Mouse (Mus musculus): ENCODE measurements around the gene Rab44.
A peak's percentile ranks its signal among the peaks of the same experiment; 100 is the strongest.
"Not testable (repeated sequence)": the region's sequence is repeated elsewhere in the genome, so short reads cannot be mapped to it uniquely, and the experiment has no call there.

Rab44 gene

DNA sequence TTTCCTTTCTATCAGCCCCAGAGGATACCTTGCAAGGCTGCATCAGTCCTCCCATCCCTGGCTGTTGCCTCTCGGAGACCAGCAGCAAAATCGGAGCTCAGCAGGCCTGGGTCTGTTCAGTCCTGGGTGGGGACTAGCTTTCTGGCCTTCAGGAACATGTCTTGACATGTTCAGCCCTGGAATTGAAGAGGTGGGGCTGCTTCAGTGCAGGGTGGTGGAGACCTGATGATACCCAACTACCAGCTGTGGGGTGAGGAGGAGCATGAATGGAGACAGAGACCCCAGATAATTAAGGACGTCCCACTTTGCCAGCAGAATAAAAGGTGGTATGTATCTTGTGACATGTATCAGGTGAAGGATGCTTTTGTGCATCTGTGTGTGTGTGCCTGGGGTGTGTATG, 23.2 kb upstream of the Rab44 start, which contains the start of gene Cdkn1a:
TSS of gene Cdkn1a (plus strand) at position 201 of the 400 bp plus-strand sequence.
- DNase-seq (ENCODE audit: low spot score in 2 of 2) = peak in 1 of 2 experiments; percentile 1

DNA sequence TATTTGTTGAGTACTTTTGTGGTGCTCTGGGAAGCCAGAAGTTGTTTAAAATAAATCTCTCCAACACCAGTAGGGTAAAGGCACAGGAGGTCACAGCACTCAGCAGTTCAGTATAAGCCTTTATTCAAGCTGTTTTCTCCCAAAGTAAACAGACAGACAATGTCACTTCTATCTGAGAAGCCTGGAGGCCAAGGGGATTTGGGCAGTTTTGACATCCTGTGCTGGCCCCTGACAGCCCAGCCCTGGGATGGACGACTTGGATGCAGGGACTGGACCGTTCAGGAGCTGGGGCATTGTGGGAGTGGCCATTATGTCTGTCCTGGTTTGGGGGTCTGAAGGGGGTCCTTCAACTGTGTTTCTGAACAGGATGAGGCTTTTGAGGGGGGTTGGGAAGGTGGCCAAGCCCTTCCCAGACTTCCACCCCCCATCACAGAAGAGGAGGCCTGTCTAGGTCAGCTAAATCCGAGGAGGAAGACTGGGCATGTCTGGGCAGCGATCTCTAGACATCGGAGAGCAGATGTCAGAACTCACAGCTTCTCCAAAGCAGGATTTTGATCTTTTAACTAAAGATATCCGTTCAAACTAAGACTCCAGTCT, 22.5 kb upstream of the Rab44 start:
- DNase-seq (ENCODE audit: low spot score in 2 of 2) = peak in 1 of 2 experiments; percentile 3

DNA sequence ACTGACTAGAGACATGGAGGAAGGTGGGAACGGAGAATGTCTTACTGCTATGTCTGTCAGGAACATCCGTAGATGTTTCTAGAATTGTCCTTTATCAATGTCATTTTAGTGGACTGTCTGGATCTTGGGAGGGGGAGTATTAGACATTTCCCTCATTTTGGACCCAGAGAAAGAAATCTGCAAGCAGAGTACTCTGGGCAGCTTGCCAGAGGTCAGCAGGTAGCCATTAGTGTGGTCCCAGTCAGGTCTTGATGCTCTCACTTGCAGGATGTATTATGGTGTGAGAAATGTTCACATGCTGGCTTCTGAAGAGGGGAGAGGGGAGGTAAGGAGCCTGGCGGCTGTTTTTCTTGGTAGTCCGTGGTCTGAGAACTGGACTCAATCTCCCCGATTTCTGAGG, 21.4 kb upstream of the Rab44 start:
- no peak for DNase-seq (ENCODE audit: low spot score in 2 of 2)

DNA sequence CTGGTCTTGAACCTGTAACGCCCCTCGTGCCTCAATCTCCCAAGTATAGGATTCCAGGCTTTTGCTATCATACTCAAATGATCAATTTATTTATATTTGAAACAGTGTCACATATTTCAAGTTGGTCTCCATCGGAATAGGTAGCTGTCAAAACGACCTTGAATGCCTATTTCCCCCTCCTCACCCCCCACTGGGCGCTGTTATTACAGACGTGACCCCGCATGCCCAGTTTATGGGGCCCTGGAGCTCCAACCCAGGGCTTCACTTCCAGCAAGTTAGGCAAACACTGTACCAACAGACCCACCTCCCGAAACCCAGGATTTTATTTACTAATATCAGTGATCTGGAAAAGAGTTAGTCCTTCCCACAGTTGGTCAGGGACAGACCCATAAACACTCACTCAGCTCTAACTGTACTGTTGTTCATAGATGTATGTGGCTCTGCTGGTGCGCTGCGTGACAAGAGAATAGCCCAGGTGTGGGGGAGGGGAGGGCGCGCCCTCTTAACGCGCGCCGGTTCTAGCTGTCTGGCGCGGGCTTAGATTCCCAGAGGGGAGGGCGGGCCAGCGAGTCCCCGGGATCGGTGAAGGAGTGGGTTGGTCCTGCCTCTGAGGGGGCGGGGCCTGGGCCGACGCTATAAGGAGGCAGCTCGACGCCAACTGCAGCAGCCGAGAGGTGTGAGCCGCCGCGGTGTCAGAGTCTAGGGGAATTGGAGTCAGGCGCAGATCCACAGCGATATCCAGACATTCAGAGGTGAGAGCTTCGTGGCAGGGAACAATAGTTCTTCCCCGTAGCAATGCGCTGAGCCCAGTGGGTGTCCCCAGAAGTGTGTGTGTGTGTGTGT, 20.6 kb upstream of the Rab44 start:
- peak; percentile 73 for DNase-seq (ENCODE audit: low spot score in 2 of 2)

DNA sequence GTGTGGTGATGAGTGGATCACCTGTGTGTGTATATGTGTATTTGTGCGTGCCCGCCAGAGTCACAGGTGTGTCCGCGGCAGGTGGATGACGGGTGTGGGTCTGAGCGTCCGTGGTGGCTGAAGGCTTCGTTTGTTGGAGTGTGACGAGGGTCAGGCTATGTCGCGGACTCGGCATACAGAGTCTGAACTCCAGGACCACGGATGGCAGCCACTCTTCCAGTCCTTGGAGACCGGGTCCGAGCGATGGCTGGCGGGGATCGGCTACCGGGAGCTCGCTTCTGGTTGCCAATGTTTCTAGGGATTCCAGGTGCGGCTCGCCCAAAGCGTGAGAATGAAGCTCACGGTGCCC, 20.0 kb upstream of the Rab44 start:
- DNase-seq (ENCODE audit: low spot score in 2 of 2) = no peak

DNA sequence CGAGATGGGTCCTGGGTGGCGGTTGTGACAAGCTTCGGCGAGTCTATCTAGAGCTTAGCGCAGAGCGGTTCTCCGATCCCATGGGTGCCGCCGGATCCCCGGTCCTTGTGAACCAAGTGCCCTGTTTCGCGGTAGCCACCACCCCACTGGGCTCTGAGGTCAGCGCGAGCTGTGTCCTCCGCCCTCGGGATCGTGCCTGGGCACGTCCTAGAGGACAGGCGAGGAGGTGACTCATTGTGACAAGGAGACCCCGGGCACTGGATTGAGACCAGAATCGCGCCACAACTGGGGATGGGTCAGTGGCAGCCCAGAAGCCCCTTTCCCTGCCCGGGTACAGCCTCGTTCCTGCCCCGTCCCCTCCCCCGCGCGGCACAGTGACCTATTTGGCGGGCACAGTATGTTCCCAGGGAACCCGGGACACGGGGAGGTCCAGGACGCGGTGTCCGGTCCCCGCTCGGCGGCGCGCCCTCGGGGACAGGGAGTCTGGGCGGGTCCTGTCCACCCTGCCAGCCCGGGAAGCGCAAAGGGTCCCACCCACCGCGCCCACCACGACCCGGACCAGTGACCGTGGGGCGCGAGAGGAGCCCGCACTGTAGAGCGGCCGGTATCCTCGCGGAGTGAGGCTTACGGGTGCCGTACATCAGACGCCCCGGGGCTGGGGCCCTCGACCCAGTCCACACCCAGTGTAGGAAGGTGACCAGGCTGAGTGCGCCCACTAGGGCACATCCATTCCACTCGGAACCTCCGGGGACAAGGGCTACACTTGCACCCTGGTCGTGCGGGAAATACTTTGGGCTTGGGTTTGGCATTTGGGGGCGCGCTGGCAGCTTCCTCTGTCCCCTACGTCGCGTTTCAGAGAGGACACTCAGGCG, 19.4 kb upstream of the Rab44 start:
- DNase-seq (ENCODE audit: low spot score in 2 of 2) = peak; percentile 45 to 49

DNA sequence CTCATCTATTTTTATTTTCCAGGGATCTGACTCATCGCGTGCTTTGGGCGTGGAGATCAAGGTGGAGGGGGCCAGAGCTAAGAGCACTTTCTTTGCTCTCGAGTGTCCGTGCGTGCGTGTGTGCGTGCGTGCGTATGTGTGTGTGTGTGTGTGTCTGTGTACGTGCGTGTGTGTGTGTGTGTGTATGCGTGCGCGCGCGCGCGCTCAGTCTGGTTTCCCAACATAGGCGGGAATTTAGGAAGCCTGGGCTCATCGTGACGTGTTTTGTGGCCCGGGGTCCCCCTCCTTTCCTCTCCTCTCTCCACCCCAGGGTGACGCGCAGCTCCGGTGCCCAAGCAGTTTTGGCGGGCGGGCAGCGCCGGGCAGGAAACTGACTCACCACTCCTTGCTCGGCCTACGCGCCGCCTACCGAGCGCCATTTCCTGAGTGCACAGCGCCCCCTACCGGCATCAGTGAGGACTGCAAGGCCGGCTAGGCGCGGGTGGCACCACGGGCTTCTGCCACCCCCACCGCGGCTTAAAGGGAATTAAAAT, 18.7 kb upstream of the Rab44 start:
- peak; percentile 94 to 95 for DNase-seq (ENCODE audit: low spot score in 2 of 2)

DNA sequence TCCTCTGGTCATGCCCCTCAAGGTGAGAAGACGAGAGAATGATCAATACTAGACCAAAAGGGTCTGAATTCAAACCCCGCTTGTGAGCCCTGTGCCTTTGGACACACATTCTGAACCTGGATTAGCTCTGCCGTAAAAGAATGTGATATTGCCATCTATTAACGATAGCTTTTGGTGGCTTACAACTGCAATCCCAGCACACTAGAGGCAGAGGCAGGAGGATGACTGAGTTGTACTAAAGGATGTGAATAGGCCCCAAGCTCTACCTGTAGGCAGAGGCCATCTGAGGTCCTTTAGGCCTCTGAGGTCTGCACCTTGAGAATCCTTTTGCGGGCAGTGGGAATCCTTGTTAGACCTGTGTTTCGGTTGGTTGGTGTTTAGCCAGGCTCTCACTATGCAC, 17.7 kb upstream of the Rab44 start:
- no peak for DNase-seq (ENCODE audit: low spot score in 2 of 2)

DNA sequence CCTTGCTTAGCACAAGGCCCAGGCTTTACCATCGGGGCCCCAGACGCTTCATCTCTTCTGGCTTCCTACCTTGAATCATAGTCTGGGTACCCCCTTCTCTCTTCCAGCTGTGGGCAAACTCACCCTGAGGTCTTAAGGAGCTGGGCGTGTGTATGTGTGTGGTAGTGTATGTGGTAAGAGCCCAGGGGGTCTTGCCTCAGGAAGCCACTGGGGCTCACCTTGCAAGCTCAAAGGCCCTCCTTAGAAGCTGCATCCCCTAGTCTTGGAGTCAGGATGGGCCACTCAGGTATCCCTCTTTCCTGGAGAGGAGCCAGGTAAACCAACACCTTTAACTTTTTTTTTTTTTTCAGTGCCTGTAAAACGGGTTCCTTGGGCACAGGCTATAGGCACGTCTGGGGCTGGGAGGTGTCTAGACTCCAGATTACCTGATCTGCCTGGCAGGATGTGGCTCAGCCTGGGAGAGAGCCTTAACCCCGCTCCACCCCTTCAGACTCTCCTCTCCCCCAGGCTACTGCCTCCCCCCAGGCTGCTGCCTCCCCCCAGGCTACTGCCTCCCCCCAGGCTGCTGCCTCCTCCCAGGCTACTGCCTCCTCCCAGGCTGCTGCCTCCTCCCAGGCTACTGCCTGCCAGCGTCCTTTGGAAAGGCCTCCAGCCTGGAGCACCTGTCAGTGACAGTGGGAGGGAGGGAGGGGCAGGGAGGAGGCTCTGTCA, 16.9 kb upstream of the Rab44 start:
- DNase-seq (ENCODE audit: low spot score in 2 of 2) = peak in 1 of 2 experiments; percentile 3

DNA sequence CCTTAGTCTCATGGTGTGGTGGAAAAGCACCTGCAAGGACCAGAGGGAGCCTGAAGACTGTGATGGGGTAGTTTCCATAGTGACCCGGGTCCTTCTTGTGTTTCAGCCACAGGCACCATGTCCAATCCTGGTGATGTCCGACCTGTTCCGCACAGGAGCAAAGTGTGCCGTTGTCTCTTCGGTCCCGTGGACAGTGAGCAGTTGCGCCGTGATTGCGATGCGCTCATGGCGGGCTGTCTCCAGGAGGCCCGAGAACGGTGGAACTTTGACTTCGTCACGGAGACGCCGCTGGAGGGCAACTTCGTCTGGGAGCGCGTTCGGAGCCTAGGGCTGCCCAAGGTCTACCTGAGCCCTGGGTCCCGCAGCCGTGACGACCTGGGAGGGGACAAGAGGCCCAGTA, 15.7 kb upstream of the Rab44 start:
- DNase-seq (ENCODE audit: low spot score in 2 of 2) = no peak

DNA sequence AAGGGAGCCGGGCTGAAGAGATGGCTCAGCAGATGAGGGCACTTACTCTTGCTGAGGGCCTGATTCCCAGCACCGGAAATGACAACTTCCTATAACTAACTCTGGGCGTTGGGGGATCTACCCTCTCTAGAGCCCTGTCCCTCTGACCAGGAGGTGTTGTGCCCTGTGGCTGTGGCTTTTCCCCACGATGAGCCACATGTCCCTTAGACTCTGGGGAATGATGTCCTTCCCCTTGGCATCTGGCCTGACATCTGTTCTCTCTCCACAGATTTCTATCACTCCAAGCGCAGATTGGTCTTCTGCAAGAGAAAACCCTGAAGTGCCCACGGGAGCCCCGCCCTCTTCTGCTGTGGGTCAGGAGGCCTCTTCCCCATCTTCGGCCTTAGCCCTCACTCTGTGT, 14.9 kb upstream of the Rab44 start:
- DNase-seq (ENCODE audit: low spot score in 2 of 2) = peak in 1 of 2 experiments; percentile 1

DNA sequence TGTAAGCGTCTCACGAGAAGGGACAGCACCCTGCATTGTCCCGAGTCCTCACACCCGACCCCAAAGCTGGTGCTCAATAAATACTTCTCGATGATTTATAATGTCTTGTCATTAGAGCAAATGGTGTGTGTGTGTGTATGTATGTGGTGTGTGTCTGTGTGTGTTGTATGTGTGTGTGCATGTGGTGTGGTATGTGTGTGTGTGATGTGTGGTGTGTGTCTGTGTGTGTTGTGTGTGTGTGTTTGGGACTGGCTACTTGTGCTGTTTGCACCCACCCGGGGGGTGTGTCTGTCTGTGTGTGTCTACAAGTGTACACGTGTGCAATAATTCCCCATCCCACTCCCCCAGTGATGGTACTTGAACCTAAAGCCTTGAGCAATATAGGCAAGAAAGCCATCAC, 13.3 kb upstream of the Rab44 start:
- no peak for DNase-seq (ENCODE audit: low spot score in 2 of 2)

DNA sequence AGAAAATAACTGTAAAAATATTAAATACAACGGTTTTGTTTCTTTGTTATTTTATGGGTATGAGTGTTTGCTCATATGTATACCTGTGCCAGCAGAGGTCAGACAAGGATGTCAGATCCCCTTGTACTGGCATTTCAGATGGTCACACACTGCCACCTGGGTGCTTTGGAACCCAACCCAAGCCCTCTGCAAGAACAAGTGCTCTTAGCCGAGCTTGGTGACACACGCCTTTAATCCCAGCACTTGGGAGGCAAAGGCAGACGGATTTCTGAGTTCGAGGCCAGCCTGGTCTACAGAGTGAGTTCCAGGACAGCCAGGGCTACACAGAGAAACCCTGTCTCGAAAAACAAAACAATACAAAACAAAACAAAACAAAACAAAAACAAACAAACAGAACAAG, 3.6 kb upstream of the Rab44 start:
- not testable (repeated sequence) for DNase-seq (ENCODE audit: low spot score in 2 of 2)

DNA sequence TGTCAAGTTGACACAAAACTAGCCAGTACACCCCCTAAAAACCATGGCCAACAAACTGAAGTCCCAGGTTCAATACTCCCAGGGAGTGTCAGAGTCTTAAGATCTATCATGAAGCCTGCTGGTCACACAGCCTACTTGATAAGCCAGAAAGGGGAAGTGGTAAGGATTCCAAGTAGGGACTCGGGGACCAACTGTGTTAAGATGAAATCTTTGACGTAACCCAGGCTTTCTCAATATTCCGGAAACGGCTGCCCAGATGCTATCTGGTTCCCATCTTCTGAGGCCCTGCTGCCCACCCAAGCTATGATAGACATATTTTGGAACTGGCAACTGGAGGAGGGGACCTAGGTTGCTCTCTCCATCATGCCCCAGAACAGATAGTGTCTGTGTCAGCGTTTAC, 2.6 kb upstream of the Rab44 start:
- no peak for DNase-seq (ENCODE audit: low spot score in 2 of 2)

DNA sequence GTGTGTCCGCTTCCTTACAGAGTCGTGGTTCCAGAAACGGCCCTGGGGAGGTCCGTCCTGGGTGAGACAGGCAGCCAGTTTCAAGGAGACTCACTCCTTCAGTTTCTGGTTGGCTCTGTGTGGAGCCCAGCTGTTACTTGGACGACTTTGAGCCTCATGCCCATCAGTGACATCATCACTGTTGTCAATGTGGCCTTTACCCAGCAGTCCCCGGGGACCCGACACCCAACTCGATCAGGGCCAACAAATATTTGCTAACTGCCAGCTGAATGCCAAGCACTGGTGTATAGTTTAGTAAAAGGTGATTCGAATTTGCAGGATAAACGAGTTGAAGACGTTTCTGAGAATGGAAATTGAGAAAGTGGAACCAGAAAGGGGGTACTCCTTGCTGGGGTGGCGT, 2.1 kb downstream of the Rab44 start:
- no peak for DNase-seq (ENCODE audit: low spot score in 2 of 2)

DNA sequence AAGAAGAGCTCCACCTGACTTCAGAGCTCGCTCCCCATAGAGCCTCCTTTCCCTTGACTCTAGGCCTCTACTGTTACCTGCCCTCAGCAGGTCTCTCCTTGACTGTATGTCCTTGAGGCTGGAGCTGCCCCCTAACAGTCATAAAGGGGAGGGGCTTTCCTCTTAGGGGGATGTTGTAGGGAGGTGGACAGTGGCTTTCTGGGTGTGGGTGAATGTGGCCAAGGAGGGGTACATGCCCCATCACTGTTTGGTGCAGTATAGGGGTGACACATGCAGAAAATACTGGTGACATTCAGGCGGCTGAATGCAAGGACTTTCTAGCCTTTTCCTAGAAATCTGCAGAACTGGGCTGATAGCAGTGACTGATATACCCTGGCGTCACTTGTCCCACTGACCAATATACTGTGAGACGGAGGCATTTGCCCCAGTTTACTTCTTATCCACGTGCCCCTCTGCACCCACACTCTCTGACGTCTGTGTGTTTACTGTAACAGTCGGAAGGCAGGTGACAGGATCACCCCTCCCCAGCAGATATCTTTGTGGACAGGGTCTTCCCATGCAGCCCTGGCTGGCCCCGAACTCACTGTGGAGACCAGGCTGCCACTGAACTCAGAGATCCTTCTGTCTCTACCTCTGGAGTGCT, 3.2 kb downstream of the Rab44 start:
- no peak for DNase-seq (ENCODE audit: low spot score in 2 of 2)

DNA sequence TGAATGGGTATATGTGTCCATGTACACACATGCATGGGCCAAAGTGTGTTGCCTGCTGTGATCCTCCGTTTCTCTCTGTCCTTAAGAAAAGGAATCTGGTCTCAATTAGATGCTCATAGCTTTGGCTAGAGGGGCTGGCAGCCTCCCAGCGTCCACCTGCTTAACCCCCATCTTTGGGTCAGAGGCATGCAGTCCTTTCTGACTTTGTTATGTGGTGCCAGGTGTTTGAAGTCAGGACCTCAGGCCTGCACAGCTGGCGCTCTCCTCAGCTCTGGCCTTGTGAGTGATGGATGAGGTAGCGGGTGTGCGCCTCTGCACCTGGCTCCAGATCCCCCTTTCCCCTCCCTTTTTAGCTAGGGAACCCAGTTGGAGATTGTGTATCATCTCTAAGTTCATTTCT, 4.1 kb downstream of the Rab44 start:
- DNase-seq (ENCODE audit: low spot score in 2 of 2) = no peak

DNA sequence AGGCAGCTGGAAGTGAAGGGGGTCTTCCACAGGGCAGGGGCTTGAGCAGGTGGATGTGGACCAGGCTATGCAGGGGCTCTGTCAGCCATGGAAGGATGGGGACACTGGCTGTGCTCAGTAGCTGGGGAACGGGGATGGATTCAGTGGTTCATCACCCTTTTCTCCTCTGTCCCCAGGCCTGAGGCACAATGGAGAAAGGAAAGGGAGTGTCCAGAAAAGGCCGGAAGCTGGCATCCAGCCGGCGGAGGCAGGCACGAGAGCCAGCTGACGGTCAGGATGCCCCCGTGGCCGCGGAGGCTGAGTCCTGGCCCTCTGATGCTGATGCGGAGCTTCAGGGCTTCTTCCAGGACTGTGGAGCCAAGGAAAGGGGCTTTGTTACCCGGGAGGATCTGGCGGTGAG, 6.7 kb downstream of the Rab44 start:
- DNase-seq (ENCODE audit: low spot score in 2 of 2) = no peak

DNA sequence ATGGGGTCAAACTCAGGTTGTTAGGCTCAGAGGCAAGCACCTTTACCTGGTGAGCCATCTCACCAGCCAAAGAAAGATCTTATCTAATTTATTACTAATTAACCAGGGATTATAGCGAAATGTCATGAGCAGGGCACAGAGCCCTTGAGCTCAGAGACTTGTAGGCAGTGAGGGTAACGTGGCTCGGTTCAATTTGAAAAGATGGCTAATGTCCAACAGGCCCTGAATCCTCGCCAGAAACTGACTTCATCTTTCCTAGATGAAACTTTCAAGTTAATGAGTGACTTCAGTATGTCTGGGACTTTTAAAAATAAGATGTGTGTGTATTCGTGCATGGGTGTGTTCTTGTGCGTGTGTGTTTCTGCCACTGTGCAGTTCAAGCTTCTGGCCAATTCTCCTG, 8.9 kb downstream of the Rab44 start:
- DNase-seq (ENCODE audit: low spot score in 2 of 2) = no peak

DNA sequence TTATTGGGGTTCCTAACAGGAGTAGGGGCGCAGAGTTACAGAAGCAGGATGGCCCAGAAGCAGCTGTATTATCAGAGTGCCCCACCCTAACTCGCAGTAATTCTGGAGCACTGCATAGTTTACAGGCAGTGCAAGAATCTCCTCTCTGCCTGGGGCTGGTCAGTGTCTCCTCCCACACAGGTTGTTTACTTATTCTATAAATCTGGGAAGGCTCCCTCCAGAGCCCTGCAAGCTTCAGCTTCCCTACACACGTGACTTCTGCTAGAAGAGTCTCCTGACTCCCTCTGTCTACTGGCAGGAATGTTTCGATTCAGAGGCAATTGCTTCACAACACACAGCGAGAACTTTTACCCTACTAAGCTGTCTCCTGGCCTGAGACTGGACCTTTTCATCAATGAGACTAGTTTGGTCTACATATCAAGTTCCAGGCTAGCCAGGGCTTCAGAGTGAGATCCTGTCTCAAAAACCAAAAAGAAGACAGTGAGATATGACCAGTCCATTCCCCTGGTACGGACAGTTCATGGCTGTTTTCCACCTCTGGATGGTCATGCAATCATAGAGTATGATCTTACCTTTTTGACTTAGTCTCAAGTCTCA, 9.7 kb downstream of the Rab44 start:
- no peak for DNase-seq (ENCODE audit: low spot score in 2 of 2)

DNA sequence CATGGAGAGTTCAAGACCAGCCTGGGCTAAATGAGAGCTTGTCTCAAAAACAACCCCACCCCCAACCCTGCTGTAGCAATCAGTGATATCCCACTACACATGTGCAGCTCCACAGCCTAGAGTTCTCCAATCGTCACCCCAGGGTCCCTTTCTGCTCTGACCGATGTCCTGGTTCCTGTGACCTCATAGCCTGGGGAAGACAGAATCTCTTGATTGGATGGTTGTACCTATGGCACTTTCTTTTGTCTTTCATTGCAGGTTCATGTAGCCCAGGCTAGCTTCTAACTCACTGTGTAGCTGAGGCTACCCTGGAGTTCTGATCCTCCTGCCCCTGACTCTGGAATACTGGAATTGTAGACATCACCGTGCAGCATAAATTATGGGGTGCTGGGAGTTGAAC, 12.6 kb downstream of the Rab44 start:
- no peak for DNase-seq (ENCODE audit: low spot score in 2 of 2)

Measured in frontal cortex, postnatal 14 days (tissue).